Mouse (Mus musculus): Measurements from ENCODE around the gene Agfg1. TPM values are rescaled to one million over a fixed set of nuclear protein-coding genes. Genes with fewer than 3 reads are reported as not detected.

The Agfg1 gene
- total and polyA plus RNA-seq, 3 experiments = 34.1 to 58.6 TPM; not detected in 1

- Histone ChIP-seq H3K9me3 (replicated peaks; ENCODE audit: insufficient read depth, low read length) (no peaks in the 10 kb centered on the region), H3K36me3 (ENCODE audit: control insufficient read depth in 1 of 2, insufficient read depth in 2 of 2, low read length in 2 of 2) (no peaks in the 10 kb centered on the region), H3K9ac (ENCODE audit: control insufficient read depth, low read depth, low read length, poor library complexity, severe bottlenecking) (no peak overlapping the region), H3K27ac (ENCODE audit: control insufficient read depth, low read depth, low read length) (no peak overlapping the region), H3K79me2 (ENCODE audit: control insufficient read depth, insufficient read depth, low read length, poor library complexity) (no peaks in the 10 kb centered on the region), H3K4me3 (ENCODE audit: control insufficient read depth in 1 of 2, insufficient read depth in 1 of 2, low read depth in 2 of 2, low read length in 2 of 2) (no peak overlapping the region), H3K4me1 (ENCODE audit: control insufficient read depth in 1 of 2, insufficient read depth in 2 of 2, low read length in 2 of 2) (no peaks in the 10 kb centered on the region), H3K27me3 (ENCODE audit: control insufficient read depth in 1 of 2, insufficient read depth in 2 of 2, low read length in 2 of 2) (no peaks in the 10 kb centered on the region)
- DNase-seq (ENCODE audit: low read depth, low spot score) = no peak
- TF ChIP-seq ETS1 (IDR thresholded peaks at IDR 0.05; ENCODE audit: low read depth, low read length) (no peak), TAL1 (IDR thresholded peaks at IDR 0.05; ENCODE audit: low read length) (no peak), GABPA (IDR thresholded peaks at IDR 0.05; ENCODE audit: low read depth, low read length) (no peak), MAFK (IDR thresholded peaks at IDR 0.05; ENCODE audit: borderline replicate concordance, low read depth, low read length) (no peak), POLR2A (IDR thresholded peaks at IDR 0.05; ENCODE audit: control insufficient read depth in 1 of 2, insufficient read depth in 1 of 2, low read depth in 1 of 2, low read length in 2 of 2, poor library complexity in 1 of 2) (no peak), CHD1 (IDR thresholded peaks at IDR 0.05; ENCODE audit: low read depth, low read length) (no peak), ELF1 (IDR thresholded peaks at IDR 0.05; ENCODE audit: low read depth, low read length) (no peak)
Observed at GRCm38 (mm10) chr1:82804059-82804458, 35.2 kb upstream of the Agfg1 start.

- Histone ChIP-seq H3K4me3 (ENCODE audit: control insufficient read depth in 1 of 2, insufficient read depth in 1 of 2, low read depth in 2 of 2, low read length in 2 of 2) (no peak overlapping the region), H3K27ac (ENCODE audit: control insufficient read depth, low read depth, low read length) (no peak overlapping the region)
Observed at GRCm38 (mm10) chr1:82806391-82806790, 32.9 kb upstream of the Agfg1 start.

GRCm38 (mm10) chr1:82807206-82807605 is 32.1 kb upstream of the Agfg1 start:
- no peaks in the 10 kb centered on the region for H3K4me1 ChIP-seq (ENCODE audit: control insufficient read depth in 1 of 2, insufficient read depth in 2 of 2, low read length in 2 of 2)
- H3K9me3 ChIP-seq (replicated peaks; ENCODE audit: insufficient read depth, low read length) = no peaks in the 10 kb centered on the region
- no peaks in the 10 kb centered on the region for H3K36me3 ChIP-seq (ENCODE audit: control insufficient read depth in 1 of 2, insufficient read depth in 2 of 2, low read length in 2 of 2)
- no peak overlapping the region for H3K27ac ChIP-seq (ENCODE audit: control insufficient read depth, low read depth, low read length)
- no peak overlapping the region for H3K9ac ChIP-seq (ENCODE audit: control insufficient read depth, low read depth, low read length, poor library complexity, severe bottlenecking)
- H3K4me3 ChIP-seq (ENCODE audit: control insufficient read depth in 1 of 2, insufficient read depth in 1 of 2, low read depth in 2 of 2, low read length in 2 of 2) = no peak overlapping the region
- TF ChIP-seq MYB (IDR thresholded peaks at IDR 0.05; ENCODE audit: low read depth, low read length) = no peak
- no peak for TF ChIP-seq ZC3H11A (IDR thresholded peaks at IDR 0.05; ENCODE audit: low read depth, low read length)
- no peak for TF ChIP-seq GATA1 (IDR thresholded peaks at IDR 0.05; ENCODE audit: low read depth, low read length)
- TF ChIP-seq ZKSCAN1 (IDR thresholded peaks at IDR 0.05; ENCODE audit: low read depth, low read length) = no peak
- TF ChIP-seq BHLHE40 (IDR thresholded peaks at IDR 0.05; ENCODE audit: borderline replicate concordance, low read depth, low read length) = no peak
- no peak for TF ChIP-seq RCOR1 (IDR thresholded peaks at IDR 0.05; ENCODE audit: low read depth, low read length)
- TF ChIP-seq ZNF384 (IDR thresholded peaks at IDR 0.05; ENCODE audit: low read depth, low read length) = no peak
- TF ChIP-seq CTCF (IDR thresholded peaks at IDR 0.05 in 2 of 3, conservative IDR thresholded peaks at IDR 0.05 in 1 of 3; ENCODE audit: control insufficient read depth in 1 of 3, insufficient read depth in 1 of 3, low read depth in 2 of 3, low read length in 3 of 3, poor library complexity in 1 of 3, severe bottlenecking in 1 of 3) = no peak
- no peak for DNase-seq (ENCODE audit: low read depth, low spot score)
- H3K79me2 ChIP-seq (ENCODE audit: control insufficient read depth, insufficient read depth, low read length, poor library complexity) = no peaks in the 10 kb centered on the region
- peaks cover 0 to 1% of the 10 kb centered on the region in 2 experiments; a peak in 2 of 4 replicates for H3K27me3 ChIP-seq (ENCODE audit: control insufficient read depth in 1 of 2, insufficient read depth in 2 of 2, low read length in 2 of 2)

More at GRCm38 (mm10) chr1:82806391-82806790, 32.9 kb upstream of the Agfg1 start:
- Histone ChIP-seq H3K9me3 (replicated peaks; ENCODE audit: insufficient read depth, low read length) (no peaks in the 10 kb centered on the region), H3K27me3 (ENCODE audit: control insufficient read depth in 1 of 2, insufficient read depth in 2 of 2, low read length in 2 of 2) (peaks cover 0 to 1% of the 10 kb centered on the region in 2 experiments; a peak in 2 of 4 replicates), H3K9ac (ENCODE audit: control insufficient read depth, low read depth, low read length, poor library complexity, severe bottlenecking) (no peak overlapping the region), H3K79me2 (ENCODE audit: control insufficient read depth, insufficient read depth, low read length, poor library complexity) (no peaks in the 10 kb centered on the region), H3K4me1 (ENCODE audit: control insufficient read depth in 1 of 2, insufficient read depth in 2 of 2, low read length in 2 of 2) (no peaks in the 10 kb centered on the region), H3K36me3 (ENCODE audit: control insufficient read depth in 1 of 2, insufficient read depth in 2 of 2, low read length in 2 of 2) (no peaks in the 10 kb centered on the region)
- TF ChIP-seq ZNF384 (IDR thresholded peaks at IDR 0.05; ENCODE audit: low read depth, low read length) (no peak), CHD1 (IDR thresholded peaks at IDR 0.05; ENCODE audit: low read depth, low read length) (no peak), ETS1 (IDR thresholded peaks at IDR 0.05; ENCODE audit: low read depth, low read length) (no peak), UBTF (IDR thresholded peaks at IDR 0.05; ENCODE audit: borderline replicate concordance, insufficient read depth, low read depth, low read length) (no peak), GABPA (IDR thresholded peaks at IDR 0.05; ENCODE audit: low read depth, low read length) (no peak), JUND (IDR thresholded peaks at IDR 0.05; ENCODE audit: low read depth, low read length) (no peak), USF2 (IDR thresholded peaks at IDR 0.05; ENCODE audit: borderline replicate concordance in 1 of 2, insufficient read depth in 1 of 2, low read depth in 1 of 2, low read length in 2 of 2) (no peak), EP300 (IDR thresholded peaks at IDR 0.05; ENCODE audit: low read depth in 1 of 2, low read length in 2 of 2) (no peak), USF1 (IDR thresholded peaks at IDR 0.05; ENCODE audit: low read depth, low read length) (no peak), TAL1 (IDR thresholded peaks at IDR 0.05; ENCODE audit: low read length) (no peak), CTCF (IDR thresholded peaks at IDR 0.05 in 2 of 3, conservative IDR thresholded peaks at IDR 0.05 in 1 of 3; ENCODE audit: control insufficient read depth in 1 of 3, insufficient read depth in 1 of 3, low read depth in 2 of 3, low read length in 3 of 3, poor library complexity in 1 of 3, severe bottlenecking in 1 of 3) (no peak), MYC (IDR thresholded peaks at IDR 0.05; ENCODE audit: low read depth, low read length) (no peak), MXI1 (IDR thresholded peaks at IDR 0.05; ENCODE audit: low read depth, low read length) (no peak), POLR2A (IDR thresholded peaks at IDR 0.05; ENCODE audit: control insufficient read depth in 1 of 2, insufficient read depth in 1 of 2, low read depth in 1 of 2, low read length in 2 of 2, poor library complexity in 1 of 2) (no peak), CHD2 (IDR thresholded peaks at IDR 0.05; ENCODE audit: low read length) (no peak)
- no peak for DNase-seq (ENCODE audit: low read depth, low spot score)
